Mouse (Mus musculus) left cerebral cortex, adult 8-10 months (tissue): Measurements from ENCODE around the gene Gm28043. TPM values are rescaled to one million over a fixed set of nuclear protein-coding genes. Genes with fewer than 3 reads are reported as not detected.
A peak's percentile ranks its signal among the peaks of the same experiment; 100 is the strongest.

Source experiments
- DNase-seq, 2 experiments: peaks; one replicate each; pipeline ENCODE4 v3.0.0; 2022; ENCODE audit warnings: low spot score in 2 of 2
- total RNA-seq, 4 experiments: library from RNA; stranded (reverse); gene quantifications; 2 replicates each; pipeline ENCODE4 v1.2.4; 2022

The Gm28043 gene
- total RNA-seq, 4 experiments from 2014 or later = 3.8 to 6.2 (median 4.8) TPM

DNA sequence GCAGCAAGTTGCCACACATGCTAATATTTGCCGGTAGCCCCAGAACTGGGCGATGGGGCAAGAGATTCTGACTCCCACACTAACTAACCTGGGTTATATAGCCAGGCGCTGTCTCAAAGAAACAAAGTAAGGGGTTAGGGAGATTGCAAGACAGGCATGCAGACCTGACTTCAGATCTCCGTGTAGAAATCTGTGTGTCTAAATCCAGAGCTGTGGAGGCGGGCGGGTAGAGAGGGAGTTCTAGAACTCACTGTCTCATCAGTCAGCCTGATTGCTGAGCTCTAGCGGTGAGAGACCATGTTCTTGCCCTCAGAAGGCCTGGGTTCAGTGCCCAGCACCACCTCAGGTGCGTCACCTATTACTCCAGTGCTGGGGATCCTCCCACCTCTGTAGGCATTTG, 8.8 kb downstream of the Gm28043 start:
- no peak for DNase-seq

DNA sequence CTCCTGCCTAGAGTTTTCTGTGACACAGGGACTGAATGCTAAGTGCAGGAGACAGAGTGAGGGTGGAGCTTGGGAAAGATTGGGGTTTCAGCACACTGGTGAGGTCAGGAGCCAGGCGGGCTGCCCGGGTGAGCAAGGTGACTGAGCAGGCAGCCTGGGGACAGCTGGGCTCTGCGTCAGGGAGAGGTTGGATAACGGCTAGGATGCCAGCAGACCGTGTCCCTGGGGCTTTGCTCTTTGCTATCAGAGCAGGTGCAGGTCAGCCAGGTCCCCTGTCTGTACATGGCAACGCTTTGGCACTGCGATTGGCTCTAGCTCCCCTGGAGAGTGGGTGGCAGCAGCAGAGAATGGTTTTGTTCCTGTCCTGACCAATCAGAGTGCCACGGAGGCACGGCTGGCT, 12.6 kb downstream of the Gm28043 start:
- DNase-seq = no peak

DNA sequence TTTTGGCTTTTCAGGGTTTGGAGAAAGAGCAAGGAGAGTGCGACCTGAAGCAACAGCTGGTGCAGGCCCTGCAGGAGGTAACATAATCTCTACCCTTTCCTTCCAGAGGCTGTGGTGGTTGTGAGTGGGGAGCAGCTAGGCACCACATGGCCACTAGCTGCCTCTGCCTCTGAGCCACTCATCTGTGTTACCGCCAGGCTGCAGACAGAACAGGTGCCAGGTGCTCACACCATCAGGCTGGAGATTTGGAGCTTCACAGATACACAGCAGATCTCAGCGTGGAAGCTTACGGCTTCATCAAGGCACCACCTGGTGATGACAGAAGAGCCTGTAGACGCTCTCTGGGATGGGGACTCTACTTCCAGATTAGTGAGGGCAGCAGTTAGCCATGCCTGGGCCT, 14.3 kb downstream of the Gm28043 start:
- no peak for DNase-seq

DNA sequence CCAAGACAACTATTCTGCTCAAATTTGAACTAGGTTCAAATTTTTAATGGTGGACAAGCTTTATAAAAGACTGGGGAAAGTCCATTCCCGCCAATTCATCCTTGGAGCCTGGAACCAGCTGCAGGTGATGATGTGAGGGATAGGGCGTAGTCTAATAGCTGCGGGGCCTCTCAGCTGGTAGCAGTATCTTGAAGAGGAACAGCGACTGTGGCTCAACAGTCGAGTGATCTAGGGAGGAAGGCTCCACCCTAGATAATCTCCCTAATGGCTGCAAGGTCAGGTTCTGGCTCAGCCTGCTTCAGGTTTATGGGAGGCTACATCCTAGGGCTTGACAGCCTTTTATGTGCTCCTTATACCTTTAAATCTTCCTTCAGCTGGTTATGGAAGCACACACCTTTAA, 14.9 kb downstream of the Gm28043 start:
- DNase-seq = no peak

DNA sequence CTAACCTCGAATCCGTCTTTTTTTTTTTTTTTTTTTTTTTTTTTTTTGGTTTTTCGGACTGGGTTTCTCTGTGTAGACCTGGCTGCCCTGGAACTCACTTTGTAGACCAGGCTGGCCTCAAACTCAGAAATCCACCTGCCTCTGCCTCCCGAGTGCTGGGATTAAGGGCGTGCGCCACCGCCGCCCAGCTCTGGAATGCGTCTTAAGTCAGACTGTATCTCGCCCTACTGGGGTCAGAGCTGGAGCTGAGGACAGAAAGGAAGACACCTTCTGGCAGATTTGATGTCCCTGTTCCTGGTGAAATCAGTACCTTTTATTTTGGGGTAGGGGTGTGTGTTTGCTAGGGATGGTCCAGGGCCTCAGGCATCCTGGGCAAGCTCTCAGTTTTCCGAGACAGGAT, 17.6 kb downstream of the Gm28043 start:
- DNase-seq = no peak

DNA sequence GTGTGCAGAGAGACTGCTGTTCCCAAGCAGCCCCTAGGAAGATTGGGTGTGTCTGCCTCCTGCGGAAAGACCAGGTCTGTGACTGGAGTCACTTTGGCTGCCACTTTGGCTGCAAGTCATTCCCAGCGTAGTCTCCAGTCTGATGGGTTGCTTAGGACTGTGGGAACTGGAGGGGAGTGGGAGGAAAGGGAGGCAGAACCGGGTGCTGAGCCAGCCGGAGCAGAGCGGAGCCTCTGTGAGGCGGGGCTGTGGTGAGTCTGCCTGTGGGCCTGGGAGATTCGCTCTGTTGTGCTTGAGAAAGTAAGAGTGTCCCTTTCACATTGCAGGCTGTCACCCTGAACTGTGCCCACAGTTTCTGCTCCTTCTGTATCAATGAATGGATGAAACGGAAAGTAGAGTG, 20.8 kb downstream of the Gm28043 start:
- DNase-seq = no peak

DNA sequence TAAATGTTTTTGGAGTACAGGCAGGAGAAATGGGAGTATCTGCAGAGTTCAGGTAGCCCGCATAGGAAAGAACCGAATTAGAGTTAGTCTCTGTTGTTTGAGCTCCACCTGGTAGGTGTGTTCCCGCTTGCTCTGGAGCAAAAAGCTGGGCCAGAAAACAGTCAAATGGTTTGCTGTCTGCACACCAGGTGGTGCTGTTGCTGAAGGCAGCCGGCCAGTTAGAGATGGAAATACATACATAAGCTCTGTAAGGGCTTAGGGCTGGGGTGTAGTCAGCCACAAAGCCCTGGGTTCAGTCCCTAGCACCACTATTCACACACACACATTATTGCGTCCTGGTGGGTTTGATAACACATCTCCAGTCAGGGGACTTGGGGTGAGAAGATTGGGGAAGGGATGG, 21.4 kb downstream of the Gm28043 start:
- no peak for DNase-seq

DNA sequence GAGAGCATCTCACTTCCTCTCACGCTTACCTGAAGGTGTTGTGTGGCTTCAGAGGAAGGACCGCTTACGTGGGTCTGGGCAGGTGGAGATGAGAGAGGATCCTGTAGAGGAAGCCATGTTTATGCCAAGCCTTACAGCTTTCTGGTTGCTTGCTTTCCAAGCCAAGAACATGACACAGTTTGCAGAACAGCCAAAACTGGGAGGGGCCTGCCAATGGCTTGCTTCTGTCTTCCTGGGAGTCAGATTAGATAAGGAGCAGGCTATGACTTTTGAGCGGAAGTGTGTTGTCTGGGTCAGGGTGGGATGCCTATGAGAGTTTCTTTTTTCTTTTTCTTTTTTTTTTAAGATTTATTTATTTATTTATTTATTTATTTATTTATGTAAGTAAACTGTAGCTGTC, 22.7 kb downstream of the Gm28043 start:
- no peak for DNase-seq

DNA sequence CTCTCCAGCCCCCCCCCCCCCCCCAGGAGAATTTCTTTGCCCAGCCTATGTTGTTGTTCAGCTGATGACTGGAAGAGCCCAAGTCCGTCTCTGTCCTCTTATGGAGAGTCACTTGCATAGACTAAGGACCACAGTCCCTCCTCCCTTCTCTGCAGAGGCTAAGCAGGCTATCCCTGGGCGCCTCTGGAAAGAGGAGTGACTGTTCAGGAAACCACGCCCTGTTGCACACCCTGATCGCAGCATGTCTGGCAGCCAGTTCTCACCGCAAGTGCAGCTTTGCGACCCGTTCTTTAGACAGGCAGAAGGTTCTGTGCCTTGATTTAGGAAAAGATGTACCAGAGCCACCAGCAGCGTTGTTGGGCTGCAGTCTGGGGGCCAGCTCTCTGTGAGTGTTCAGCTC, 23.2 kb downstream of the Gm28043 start:
- DNase-seq = no peak

DNA sequence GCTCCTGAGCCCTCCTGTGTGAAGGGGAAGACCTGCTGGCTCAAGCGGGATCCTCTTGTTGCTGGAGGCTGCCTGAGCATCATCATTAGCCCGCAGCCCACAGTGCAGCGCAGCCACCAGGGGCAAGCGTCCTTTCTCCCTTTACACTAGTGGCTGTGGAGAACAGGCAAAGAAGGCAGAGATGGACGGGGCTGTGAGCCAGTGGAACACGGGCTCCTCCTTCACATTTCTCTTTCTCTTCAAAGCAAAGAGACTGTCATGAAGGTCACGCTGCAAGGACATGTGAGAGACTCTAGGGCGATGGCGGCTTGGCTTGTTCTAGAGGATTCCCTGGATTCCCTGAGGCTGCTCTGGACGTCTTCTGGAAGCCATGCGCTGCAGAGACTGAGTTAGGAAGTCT, 26.3 kb downstream of the Gm28043 start:
- no peak for DNase-seq

DNA sequence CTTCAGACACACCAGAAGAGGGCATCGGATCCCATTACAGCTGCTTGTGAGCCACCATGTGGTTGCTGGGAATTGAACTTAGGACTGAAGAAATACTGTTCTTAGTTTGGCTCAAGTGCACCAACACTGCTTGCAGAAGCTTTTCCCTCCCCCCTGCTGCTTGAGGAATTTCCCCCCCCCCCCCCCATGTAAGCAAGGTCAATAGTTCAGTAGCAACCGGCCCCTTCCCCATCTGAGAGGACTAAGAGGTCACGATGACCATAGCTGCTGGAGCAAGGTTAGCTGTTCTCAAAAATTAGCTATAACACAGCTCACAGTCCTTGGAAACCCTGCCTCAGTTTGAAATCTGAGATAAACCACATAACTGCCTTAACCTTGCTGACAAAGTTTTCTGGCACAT, 27.5 kb downstream of the Gm28043 start:
- no peak for DNase-seq

DNA sequence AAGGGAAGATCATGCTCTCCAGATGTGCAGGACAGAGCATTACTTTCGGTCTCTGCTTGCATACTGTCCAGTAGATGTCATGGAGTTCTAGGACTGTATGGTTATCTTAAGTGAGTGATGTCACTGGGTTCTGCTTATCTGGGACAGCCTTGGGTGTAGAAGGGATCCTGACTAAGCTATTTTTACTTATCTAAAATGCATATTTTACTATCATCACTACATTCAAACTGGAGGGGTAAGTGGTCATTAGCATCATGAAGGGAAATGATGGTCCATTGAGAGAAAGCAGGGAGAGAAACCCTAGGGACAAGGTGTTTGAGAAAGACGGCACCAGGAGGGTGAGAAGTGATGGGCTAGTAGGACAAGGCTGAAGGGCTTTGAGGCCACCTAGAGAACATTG, 43.6 kb downstream of the Gm28043 start:
- DNase-seq = no peak

DNA sequence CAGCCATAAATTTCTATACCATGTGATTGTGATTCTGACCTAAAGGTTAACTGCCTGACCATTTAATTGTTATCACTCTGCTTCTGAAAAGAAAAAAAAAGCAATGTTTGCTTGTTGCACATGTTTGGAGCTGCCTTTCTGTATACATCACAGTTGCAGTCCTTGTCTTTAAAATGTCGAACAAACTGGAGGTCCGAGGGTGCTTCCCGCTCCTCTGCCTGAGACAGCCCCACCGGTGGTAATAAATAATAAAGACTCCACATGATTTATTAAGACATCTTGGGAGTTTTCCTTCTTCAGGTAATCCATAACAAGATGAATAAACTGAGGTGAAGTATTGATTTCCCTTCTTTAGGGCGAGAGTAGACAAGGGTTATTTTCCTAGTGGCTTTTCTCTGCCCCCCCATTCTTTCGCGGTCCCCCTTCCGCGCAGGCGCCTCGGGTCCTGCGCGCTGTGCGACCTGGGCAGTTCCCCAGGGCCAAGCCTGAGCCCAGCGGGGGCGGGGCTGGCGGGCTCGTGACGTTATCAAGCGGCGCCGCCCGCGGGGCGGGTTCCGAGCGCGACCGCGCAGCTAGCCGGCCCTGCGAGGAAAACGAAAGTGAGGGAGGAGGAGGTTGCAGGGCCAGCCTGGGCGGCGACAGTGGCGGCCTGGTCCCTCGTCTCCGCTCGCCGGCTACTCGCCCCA, 45.5 kb downstream of the Gm28043 start, which contains the start of gene Cmtr1:
Cmtr1 (plus strand) TSS at position 520 of the 686 bp plus-strand sequence.
- DNase-seq = peak; percentile 84 to 90

DNA sequence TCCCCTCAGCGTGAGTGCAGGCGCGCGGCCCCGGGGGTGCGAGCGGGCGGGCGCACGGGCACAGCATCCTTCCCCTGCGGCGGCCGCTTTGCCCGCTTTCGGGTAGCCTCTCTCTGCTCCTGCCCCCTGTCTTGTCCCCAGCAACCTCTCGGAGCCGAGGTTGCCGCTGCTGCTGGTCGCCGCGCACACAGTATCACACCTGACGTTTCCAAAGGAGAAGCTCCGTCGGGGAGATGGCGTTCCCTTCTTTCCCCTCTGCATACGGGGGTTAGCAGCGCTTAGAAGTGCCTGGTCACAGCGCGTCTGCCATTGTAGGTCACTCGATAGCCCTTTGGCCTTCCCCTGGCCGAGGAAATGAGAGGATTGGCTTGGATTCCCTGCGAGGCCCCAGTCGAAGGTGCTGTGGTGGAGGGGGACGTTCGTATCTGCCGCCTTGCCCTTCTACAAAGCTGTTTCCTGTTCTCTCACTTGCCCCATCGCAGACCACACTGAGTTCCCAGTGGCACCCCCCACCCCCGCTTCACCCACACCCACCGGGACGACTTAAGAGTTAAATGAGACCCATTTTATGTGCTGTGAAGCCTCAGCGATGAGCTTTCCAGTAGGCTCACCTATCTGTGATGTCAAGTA, 46.2 kb downstream of the Gm28043 start:
- DNase-seq = peak in 1 of 2 experiments; percentile 27

DNA sequence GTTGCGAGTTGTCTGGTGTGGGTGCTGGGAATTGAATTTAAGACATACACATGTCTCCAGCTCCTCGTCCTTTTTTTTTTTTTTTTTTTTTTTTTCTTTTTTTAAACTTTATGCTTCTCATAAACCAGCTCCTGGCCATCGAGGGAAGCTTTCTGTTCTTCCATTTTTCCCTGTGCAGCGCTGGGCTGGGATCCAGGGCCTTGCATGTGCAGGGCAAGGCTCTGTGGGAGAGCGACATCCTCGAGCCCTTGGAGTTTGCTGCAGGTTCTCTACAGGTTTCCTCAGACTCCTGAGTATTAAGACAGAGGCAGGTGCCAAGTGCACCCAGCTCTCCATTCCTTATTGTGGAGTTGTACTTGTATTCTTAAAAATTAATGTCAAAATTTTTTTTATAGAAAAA, 47.5 kb downstream of the Gm28043 start:
- DNase-seq = no peak

DNA sequence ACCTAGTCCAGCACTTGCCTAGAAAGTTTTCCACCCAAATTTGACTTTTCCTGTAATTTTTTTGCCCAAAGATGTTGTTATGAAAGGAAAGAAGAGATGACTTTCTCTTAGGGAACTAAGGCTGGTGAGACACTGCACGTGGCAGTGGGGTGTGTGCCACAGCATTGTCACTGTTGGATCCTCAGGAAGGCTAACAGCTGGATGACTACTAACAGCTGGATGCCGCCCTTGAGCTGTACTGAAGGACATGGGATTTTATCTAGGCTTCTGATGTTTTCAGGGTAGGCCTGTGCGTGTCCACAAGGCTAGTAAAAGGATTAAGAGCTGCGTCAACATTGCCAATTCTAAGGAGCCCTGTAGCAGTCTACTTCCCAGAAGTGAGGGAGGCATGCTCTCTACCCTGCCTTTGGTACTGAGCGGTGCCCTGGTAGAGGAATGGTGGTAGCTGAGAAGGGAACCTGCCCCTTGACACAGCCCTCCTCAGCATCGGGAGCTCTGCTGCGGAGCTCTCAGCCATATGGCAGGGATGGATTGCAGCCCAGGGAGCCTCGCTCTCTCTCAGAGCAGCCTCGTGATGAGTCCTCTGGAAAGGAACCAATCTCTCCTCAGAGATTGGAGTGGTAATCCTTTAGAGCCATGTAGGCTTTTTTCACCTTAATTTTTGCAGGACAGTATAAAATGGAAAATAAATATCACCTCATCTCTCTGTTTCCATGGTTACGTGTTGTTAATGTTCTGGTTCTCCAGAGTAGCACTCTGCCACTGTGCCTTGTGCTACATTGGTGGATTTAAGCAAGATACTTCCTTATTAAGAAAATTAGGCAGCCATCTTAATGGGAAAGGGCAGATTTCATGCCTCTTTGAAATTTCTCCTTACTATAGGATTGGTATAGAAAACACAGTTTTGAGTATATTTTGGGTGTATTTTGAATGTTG, 53.6 kb downstream of the Gm28043 start:
- DNase-seq = peak; percentile 12 to 52

DNA sequence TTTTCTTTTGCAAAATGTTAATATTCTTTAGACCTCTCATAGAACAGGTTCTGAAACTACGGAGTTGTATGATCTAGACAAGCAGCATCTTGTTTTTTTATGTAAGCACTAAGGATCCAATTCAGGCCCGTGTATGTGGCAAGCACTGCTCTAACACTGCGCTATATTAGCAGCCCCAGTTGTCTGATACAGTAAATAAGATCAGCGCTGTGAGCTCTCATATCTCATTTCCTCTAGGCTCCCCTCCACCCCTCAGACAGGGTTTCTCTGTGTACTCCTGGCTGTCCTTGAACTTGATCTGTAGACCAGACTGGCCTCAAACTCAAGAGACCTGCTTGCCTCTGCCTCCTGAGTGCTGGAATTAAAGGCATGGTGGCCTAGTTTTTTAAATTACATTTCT, 54.4 kb downstream of the Gm28043 start:
- no peak for DNase-seq

DNA sequence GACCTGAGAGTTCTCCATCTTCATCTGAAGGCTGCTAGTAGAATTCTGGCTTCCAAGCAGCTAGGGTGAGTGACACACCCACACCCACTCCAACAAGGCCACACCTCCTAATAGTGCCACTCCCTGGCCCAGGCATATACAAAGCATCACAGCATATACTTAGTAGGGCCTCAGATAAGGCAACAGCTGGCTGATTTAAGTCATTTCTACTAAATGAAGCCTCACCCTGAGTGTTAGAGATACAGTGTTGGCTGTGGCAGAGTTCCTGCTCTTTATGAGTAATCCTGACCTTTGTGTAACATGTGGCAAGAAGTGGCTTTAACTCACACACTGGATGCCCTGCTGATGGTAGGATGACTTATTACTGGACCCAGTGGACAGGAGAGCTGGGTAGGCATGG, 55.3 kb downstream of the Gm28043 start:
- DNase-seq = no peak

DNA sequence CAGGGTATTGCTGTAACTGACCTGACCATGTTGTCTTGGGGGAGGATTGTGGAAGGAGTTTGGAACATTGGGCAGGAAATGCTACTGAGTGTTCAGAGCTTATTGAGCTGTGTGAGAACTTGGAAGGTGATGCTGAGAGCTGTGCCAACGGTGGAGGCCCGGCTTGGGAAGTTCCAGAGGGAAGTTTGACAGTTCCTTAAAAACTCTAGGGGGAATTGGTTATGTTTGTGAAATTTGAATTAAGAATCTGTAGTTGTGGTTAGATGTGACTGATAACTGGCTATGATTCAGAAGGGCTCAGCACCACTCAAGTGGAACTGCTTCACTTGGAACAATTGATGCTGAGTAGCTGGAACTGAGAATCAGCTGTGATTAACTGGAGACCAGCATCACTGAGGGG, 56.3 kb downstream of the Gm28043 start:
- DNase-seq = no peak

DNA sequence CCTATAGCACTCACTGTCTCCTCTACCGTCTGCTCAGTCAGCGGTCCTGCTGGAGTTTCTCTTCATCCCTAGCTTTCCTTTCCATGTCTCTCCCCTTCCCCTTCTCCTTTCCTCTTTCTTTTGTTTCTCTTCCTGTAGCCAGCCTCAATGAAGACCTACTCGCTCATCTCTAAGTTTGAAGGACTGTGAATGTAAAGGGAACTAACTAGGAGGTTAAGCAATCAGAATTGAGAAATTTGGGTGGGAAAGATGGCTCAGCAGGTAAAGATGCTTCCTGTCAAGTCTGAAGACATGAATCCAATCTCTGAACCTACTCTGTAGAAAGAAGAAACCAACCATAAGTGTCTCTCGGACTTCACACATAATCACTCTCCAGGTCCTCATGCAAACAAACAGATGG, 58.6 kb downstream of the Gm28043 start:
- DNase-seq = no peak

DNA sequence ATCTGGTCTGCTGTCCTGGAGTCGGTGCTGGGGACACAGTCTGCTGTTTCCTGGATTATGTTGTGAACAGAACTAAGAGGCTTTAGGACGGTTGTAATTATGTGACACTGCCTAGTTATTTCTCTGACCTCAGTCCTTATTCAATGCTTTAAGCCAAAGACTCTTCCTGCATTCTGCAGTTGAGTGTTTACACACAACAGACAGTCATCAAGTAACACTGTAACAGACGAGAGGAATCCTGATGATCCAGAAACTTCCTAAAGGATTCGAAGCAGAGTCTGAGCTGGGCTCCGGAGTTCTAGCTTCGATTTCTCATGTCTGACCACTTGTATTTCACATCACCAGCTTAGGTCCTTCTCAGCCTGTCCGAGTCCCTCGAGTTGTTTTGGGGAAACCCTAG, 63.9 kb downstream of the Gm28043 start:
- DNase-seq = no peak

DNA sequence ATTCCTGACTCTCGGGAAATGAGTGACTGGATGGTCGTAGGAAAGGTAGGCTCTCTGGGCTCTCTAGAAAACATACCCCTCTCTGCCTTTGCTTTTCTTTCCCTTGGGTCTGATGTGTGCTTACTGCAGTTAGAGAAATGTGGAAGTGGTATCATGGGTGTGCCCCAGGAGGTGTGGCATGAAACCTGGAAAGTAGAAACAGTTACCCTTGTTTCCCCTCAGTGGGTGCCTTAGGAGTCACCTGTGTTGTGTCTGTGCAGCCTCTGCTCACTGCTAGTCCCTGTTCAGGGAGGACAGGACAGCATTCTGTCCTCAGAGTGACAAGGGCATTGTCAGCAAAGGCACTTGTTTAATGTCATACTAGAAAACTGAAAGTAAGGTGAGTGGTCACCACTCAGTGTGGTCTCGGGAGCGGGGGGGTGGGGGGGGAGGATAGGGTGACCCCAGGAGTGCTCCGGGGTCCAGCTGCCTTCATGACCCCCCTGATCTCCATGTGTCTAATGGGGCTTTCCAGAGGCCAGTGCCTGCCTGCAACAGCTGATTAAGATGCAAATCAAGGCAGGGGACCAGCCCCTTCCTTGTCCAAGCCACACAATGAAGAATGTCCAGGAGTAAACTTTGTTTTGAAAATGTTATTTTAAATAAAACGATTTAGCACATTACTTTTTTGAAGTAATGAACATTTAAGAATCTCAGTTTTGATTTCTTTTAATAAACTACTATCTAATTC, 64.5 kb downstream of the Gm28043 start:
- DNase-seq = no peak
